Mouse (Mus musculus): Measurements from ENCODE around the gene Prkg1.

Prkg1 gene

GRCm38 (mm10) chr19:31026797-31027196, 738.0 kb downstream of the Prkg1 start:
- DNase-seq, result no peak

- DNase-seq, result no peak
Observed at GRCm38 (mm10) chr19:31011528-31012133, 753.2 kb downstream of the Prkg1 start.

DNA sequence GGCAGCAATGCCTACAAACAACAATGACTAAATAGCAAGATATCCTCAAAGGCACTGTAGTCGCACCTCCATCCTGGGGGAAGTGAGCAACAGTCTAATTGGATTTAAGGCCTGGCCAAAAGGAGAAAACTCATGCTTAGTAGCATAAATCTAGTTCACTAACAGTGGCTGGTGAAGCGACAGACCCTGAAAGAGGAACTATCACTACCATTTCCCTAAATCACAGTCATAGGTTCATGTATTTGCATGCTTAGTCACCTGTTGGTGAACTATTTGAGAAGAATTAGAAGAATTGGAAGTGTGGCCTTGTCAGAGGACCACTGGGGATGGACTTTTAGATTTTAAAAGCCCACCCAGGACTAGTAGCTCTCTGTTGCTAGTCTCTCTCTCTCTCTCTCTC, 766.3 kb downstream of the Prkg1 start:
- no peak for DNase-seq

DNA sequence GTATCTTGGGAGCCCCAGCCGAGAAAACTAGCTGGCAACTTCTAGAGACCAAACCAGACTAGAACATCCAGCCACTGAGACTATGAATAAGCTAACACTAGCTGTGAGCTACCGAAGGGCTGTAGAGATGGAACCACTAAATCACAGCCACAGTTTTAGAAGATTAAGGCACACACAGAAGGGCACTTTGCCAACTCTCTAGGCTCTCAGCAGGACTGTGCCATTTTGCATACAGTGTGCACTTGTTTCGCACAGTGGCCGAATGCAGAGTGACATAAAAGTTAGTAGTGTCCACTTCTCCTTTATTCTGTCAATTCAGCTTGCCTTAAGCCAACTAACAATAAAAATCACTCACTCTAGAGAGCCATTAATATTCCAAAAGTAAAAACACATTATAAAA, 774.4 kb downstream of the Prkg1 start:
- DNase-seq, result no peak

- no peak for DNase-seq
Observed at GRCm38 (mm10) chr19:30982436-30982835, 782.4 kb downstream of the Prkg1 start.

DNA sequence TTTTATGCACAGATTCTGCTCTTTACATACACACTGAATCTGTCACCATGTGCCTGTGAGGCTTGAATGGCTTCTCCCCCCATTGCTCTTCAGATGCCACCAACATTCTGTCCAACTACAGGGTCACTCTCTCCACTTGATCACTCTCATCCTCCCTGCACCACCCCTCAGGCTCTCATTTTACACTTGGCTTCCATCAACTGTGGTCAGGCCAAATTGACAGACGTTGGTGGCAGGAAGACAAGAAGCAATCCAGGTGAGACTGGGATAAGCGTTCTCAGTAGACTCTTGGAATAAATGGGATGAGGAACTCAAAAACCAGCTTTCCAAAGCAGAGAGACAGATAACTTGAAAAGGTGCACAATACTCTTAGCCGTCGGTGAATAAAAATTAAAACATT, 786.7 kb downstream of the Prkg1 start:
- DNase-seq, result no peak

DNA sequence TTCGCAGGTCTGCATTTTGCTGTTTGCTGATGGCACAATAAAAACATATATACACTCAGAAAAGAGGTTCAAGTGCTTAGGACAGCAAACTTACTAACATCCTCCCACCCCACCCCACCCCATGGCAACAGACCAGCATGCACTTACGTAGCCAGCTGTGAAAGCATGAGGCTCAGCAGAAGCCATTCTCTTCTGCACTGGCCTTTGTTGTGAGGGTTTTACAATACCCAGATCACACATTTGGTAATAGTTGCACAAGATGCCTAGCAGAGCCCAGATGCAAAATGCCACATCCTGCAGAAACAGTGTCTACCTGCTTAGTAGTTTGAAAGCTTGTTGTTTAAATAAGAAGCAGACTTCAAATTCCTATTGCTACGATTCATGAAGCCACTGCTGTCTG, 814.2 kb downstream of the Prkg1 start:
- DNase-seq, result no peak

DNA sequence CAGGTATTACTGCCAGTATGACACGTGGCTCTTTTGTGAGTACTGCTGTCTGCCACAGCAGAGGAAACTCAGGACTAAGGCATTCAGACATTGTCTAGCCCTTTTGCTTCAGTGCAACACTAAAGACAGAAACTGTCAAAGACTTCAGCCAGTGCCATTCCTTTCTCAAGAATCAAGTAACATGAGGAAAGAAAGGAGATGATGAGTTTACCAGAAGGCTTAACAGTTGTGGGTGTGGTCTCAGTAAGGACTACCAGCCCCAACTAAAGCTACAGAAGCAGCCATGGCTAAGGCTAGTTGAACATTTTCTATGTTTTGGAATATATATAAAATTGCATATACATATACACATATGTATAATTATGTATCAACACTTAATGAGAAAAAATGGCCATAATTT, 816.6 kb downstream of the Prkg1 start:
- DNase-seq, result peak; percentile 10

- peak; percentile 18 for DNase-seq
Observed at GRCm38 (mm10) chr19:30942369-30942992, 822.4 kb downstream of the Prkg1 start.

DNA sequence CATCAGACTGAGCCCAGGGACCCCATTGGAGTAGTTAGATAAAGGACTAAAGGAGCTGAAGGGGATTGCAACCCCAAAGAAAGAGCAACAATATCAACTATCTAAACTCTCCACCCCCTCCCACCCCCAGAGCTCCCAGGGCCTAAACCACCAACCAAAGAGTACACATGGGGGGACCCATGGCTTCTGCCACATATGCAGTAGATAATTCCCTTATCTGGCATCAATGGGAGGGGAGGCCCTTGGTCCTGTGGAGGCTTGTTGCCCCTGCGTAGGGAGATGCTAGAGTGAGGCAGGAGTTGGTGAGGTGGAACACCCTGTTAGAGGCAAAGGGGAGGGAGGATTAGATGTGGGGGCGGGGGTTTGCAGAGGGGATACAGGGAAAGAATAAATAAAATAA, 826.8 kb downstream of the Prkg1 start:
- DNase-seq, result no peak

GRCm38 (mm10) chr19:30931469-30932192, 833.2 kb downstream of the Prkg1 start:
- no peak for DNase-seq

DNA sequence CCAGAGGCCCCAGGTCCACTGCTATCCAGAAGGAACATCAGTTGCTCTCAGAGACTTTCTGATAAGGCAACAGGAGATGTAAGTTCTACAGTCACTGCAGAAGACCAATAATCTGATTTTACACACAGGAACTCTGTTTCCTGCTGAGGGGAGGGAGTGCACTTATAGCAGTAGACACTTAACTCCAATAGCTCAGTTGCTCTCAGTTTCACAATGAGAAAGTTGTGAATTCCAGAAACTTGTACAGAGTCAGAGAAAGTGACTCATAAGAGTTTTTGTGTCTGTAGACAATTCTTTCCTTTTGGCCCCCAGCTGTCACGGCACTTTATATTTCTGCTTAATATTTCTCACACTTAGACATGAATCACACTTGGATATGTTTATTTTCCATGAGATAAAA, 840.8 kb downstream of the Prkg1 start:
- DNase-seq, result no peak

- no peak for DNase-seq
Observed at GRCm38 (mm10) chr19:30902290-30902689, 862.5 kb downstream of the Prkg1 start.

DNA sequence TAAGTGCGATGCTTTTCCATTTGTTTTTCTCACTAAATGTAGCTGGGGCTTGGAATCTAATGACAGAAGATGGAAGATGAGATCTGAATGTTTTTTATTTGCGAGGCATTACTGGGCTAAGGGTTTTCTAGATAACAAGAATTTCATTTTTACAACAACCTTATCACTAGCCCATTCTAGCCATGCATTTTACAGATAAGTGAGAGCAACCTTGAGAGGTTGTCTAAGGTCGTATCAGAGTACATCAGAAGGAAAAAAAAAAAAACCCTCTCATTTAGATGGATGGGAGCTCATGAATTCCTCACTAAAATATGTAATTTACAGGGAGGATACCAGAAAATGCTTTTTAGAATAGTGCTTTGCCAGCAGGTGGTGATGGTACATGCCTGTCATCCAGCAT, 863.8 kb downstream of the Prkg1 start:
- DNase-seq, result no peak

DNA sequence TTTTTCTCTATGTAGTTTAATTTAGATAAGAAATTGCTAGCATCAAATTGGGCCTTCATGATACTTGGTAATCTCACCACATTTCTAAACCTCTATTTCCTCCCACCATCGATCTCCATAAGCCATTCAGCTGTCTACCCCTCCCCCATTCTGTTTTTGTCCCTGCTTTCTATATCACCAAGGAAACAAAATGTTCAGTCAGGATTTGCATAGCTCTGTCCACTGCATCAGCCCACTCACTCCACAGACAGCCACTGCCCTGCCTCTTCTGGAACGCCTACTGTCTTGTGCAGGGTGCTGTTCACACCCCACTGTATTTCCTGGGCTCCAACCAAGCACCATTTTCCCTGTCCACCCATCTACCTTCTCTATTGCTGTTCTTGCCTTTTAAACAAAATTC, 874.5 kb downstream of the Prkg1 start:
- peak; percentile 64 for DNase-seq

DNA sequence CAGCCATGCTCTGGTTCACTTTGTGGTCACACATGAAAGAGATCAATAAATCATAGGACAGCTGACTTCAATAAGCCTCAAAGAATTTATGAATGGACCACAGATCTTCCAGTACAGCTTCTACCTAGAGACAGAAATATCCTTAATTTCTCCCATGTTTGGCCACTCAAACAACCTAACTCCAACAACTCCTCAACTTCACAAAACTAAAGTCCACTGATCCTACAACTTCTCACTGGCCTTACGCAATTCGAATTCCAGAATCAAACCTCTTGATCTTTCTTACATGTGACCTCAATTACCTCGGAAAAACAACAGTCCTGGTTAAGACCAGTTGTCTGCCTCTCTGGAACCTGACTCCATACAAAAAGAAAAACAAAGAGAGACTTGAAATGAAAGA, 875.0 kb downstream of the Prkg1 start:
- peak; percentile 15 for DNase-seq

GRCm38 (mm10) chr19:30861441-30861840, 903.4 kb downstream of the Prkg1 start:
- DNase-seq, result no peak

GRCm38 (mm10) chr19:30851023-30851422, 913.8 kb downstream of the Prkg1 start:
- DNase-seq, result no peak

GRCm38 (mm10) chr19:30844916-30845315, 919.9 kb downstream of the Prkg1 start:
- DNase-seq, result no peak

GRCm38 (mm10) chr19:30843637-30844036, 921.2 kb downstream of the Prkg1 start:
- peak; percentile 16 for DNase-seq

DNA sequence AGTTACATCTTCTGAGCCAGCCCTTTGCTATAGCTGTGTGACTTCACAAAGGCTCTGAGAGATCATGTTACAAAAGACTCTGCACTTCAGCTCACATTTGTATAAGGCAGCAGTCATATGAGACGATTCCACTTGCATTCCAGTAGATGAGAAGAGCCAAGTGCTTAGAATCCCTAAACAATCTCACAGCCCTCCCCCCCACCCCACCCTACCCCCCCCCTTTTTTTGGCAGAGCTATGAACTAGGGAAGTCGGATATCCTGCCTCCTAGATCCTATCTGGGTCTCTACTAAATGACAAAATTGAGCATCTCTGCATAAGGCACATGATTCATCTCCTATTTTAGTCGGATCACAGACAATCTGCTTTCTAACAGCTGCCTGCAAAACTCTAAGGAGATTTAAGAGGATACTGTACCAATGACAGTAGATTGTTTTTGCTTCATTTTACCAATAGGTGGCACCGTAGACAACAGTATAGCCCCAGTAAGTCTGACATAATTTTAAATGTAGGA, 921.7 kb downstream of the Prkg1 start:
- DNase-seq, result peak; percentile 58

GRCm38 (mm10) chr19:30842640-30843039, 922.2 kb downstream of the Prkg1 start:
- peak; percentile 8 for DNase-seq

DNA sequence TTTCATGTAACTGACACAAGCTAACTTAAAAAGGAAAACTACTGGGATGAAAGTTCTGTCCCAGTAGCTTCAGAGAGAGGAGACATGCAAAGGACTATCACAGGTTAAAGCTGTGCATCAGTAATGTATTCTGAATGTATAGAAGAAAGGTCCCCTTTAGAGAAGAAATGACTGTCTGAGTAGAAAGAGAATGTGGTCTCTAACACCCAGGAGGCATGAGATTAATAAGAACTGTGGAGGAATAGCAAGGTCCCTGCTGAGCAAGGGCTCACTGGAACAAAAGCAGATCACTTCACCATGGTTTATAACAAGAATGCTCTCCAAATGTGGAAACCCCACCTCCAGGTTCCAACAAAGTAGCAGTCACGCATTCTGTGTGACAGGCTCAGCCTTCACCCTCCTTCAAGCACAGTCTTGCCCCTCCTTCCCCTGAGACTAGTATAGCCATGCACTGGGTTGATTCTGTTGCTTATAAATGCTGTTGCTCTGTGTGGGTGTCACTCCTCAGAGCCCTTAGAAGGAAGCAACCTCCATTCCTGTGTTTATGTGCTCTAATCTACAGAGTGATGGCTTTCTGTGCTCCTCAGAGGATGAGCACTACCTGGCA, 931.7 kb downstream of the Prkg1 start:
- DNase-seq, result no peak
